Comparison of ENCODE assay signal across 9 mouse cellular contexts in genomic region chr12:51830671-51831070, GRCm38 (mm10). TPM values are rescaled to one million over a fixed set of nuclear protein-coding genes. Genes with fewer than 3 reads are reported as not detected.
DNase-seq lines count a peak whose midpoint lies in the region; ATAC-seq and TF ChIP-seq lines count a peak whose summit lies in the region.
"Had no signal": no experiment of that assay in that cellular context is flagged by ENCODE, and none has a peak within 500 bp of the region (broad histone marks: within the 10 kb centered on the region; RNA-seq: fewer than 3 reads in every experiment).

No protein-coding gene starts in this region.

- H3K4me3 ChIP-seq in kidney, adult 2 months (ENCODE audit: insufficient read depth, low read depth, low read length): no peak overlapping the region; the same call in 1 of the 2 replicates
- peak overlapping the region; percentile 25; the same call in 1 of the 2 replicates for H3K4me3 ChIP-seq in ES-Bruce4 (ENCODE audit: low read depth, low read length)
- H3K4me3 ChIP-seq in forebrain, embryonic 13.5 days: peak overlapping the region; percentile 96; the same call in 1 of the 2 replicates
- peak overlapping the region; percentile 84 to 99 for H3K4me3 ChIP-seq in liver, embryonic 14.5 days (ENCODE audit: insufficient read depth in 1 of 2, low read depth in 2 of 2, low read length in 2 of 2)

- H3K27me3 ChIP-seq in kidney, adult 2 months (replicated peaks; ENCODE audit: control insufficient read depth, insufficient read depth, low read length): no peaks in the 10 kb centered on the region
- H3K27me3 ChIP-seq in ES-Bruce4 (ENCODE audit: control insufficient read depth, insufficient read depth, low read length, poor library complexity, severe bottlenecking): no peaks in the 10 kb centered on the region
- H3K27me3 ChIP-seq in forebrain, embryonic 13.5 days: no peaks in the 10 kb centered on the region
- H3K27me3 ChIP-seq in liver, embryonic 14.5 days (ENCODE audit: control insufficient read depth, insufficient read depth, low read length): no peaks in the 10 kb centered on the region

- H3K4me1 ChIP-seq in kidney, adult 2 months (ENCODE audit: control insufficient read depth, insufficient read depth, low read length): peaks cover 11% of the 10 kb centered on the region; the same call in 1 of the 2 replicates
- no peaks in the 10 kb centered on the region for H3K4me1 ChIP-seq in ES-Bruce4 (ENCODE audit: control insufficient read depth, insufficient read depth, low read length)
- H3K4me1 ChIP-seq in forebrain, embryonic 13.5 days: peaks cover 23% of the 10 kb centered on the region
- H3K4me1 ChIP-seq in liver, embryonic 14.5 days (replicated peaks; ENCODE audit: control insufficient read depth in 2 of 2, insufficient read depth in 2 of 2, low read length in 1 of 2): peaks cover 19 to 22% of the 10 kb centered on the region in 2 experiments

- no peak for TF ChIP-seq EP300 in ES-Bruce4 (IDR thresholded peaks at IDR 0.05; ENCODE audit: insufficient read depth, low read depth, low read length)
- TF ChIP-seq EP300 in liver, embryonic 14.5 days (IDR thresholded peaks at IDR 0.05; ENCODE audit: low read depth): no peak

- H3K4me2 ChIP-seq in forebrain, embryonic 13.5 days: peak overlapping the region; percentile 70
- H3K4me2 ChIP-seq in liver, embryonic 14.5 days (ENCODE audit: low read depth): peak overlapping the region; percentile 95

- peak overlapping the region; percentile 97 for H3K9ac ChIP-seq in ES-Bruce4 (ENCODE audit: low read depth, poor library complexity, severe bottlenecking)
- H3K9ac ChIP-seq in forebrain, embryonic 13.5 days: no peak overlapping the region
- peak overlapping the region; percentile 100 for H3K9ac ChIP-seq in liver, embryonic 14.5 days (replicated peaks)

- no peak for ATAC-seq in forebrain, embryonic 13.5 days
- no peak for ATAC-seq in liver, embryonic 14.5 days (ENCODE audit: insufficient read depth)
- ATAC-seq in megakaryocyte progenitor cell, adult 5-6 weeks (replicated peaks; ENCODE audit: poor library complexity): no peak

- peak; percentile 31 for DNase-seq in kidney, adult 2 months
- no peak for DNase-seq in kidney, postnatal 10 days
- DNase-seq in liver, embryonic 14.5 days (ENCODE audit: low read depth in 3 of 3, low spot score in 3 of 3): no peak
- no peak for DNase-seq in spleen, adult 18-20 months
- no peak for DNase-seq in left cerebral cortex, postnatal 25 days (ENCODE audit: low spot score in 2 of 2)
- DNase-seq: layer of hippocampus, postnatal 36 days had no signal

- 73% methylated on average over 1 of the region's 1 CpGs for WGBS in kidney, adult 2 months
- 83% methylated on average over 1 of the region's 1 CpGs for WGBS in forebrain, embryonic 13.5 days
- WGBS in liver, embryonic 14.5 days (ENCODE audit: insufficient replicate concordance): 58% methylated on average over 1 of the region's 1 CpGs

- H3K27ac ChIP-seq in kidney, adult 2 months (ENCODE audit: insufficient read depth, low read depth, low read length): 0 out of 2 replicates have a peak overlapping the region, but pooled peaks have one; percentile 71
- peak overlapping the region; percentile 85 for H3K27ac ChIP-seq in ES-Bruce4 (ENCODE audit: insufficient read depth, low read length)
- H3K27ac ChIP-seq in forebrain, embryonic 13.5 days: no peak overlapping the region
- peak overlapping the region; percentile 94 for H3K27ac ChIP-seq in liver, embryonic 14.5 days

- no peak for TF ChIP-seq POLR2A in kidney, adult 2 months (IDR thresholded peaks at IDR 0.05; ENCODE audit: low read depth, low read length)
- no peak for TF ChIP-seq POLR2A in ES-Bruce4 (IDR thresholded peaks at IDR 0.05; ENCODE audit: insufficient read depth, low read length)

- intact Hi-C loops in left cerebral cortex, postnatal 25 days (cut with DNase I): no loop called here

- TF ChIP-seq CTCF in kidney, adult 2 months (conservative IDR thresholded peaks at IDR 0.05; ENCODE audit: insufficient read depth, insufficient read length, low read depth, low read length): no peak
- TF ChIP-seq CTCF in ES-Bruce4 (IDR thresholded peaks at IDR 0.05; ENCODE audit: low read depth, low read length): no peak
- no peak for TF ChIP-seq CTCF in liver, embryonic 14.5 days (IDR thresholded peaks at IDR 0.05; ENCODE audit: low read depth)

- no peaks in the 10 kb centered on the region for H3K9me3 ChIP-seq in ES-Bruce4 (replicated peaks; ENCODE audit: control insufficient read depth, insufficient read depth, low read length, poor library complexity, severe bottlenecking)
- H3K9me3 ChIP-seq in forebrain, embryonic 13.5 days (replicated peaks): no peaks in the 10 kb centered on the region
- no peaks in the 10 kb centered on the region for H3K9me3 ChIP-seq in liver, embryonic 14.5 days (ENCODE audit: control insufficient read depth, low read length)

- H3K36me3 ChIP-seq in kidney, adult 2 months (ENCODE audit: control insufficient read depth, insufficient read depth, low read length): no peaks in the 10 kb centered on the region; the same call in 1 of the 2 replicates
- peaks cover 6% of the 10 kb centered on the region; the same call in 1 of the 2 replicates for H3K36me3 ChIP-seq in ES-Bruce4 (ENCODE audit: control insufficient read depth, insufficient read depth, low read length, poor library complexity, severe bottlenecking)
- peaks cover 3% of the 10 kb centered on the region; the same call in 1 of the 2 replicates for H3K36me3 ChIP-seq in forebrain, embryonic 13.5 days (ENCODE audit: poor library complexity, severe bottlenecking)
- H3K36me3 ChIP-seq in liver, embryonic 14.5 days (replicated peaks; ENCODE audit: control insufficient read depth, insufficient read depth, low read depth): peaks cover 12% of the 10 kb centered on the region

RNA-seq across cellular contexts. Expression of gene Hectd1, which starts 1.3 kb away (rescaled TPM):
- polyA plus RNA-seq in kidney, adult 2 months (2012; rRNA removed): 18.2 and 20.6 TPM in 2 replicates
- 93.8 and 96.9 TPM in 2 replicates for polyA plus RNA-seq in ES-Bruce4 (2011; ENCODE audit: insufficient read depth, insufficient read length, low read depth, missing spikeins)
- polyA plus RNA-seq in forebrain, embryonic 13.5 days (2015; fragmentation: Nextera tagmentation; extraction: Ambion mirVana): 38.6 and 39.1 TPM in 2 replicates
- 17.9 and 22.3 TPM in 2 replicates for polyA plus RNA-seq in liver, embryonic 14.5 days (2012; rRNA removed)
- 22.1 and 25.2 TPM in 2 replicates for polyA plus RNA-seq in liver, embryonic 14.5 days (2014; fragmentation: Nextera tagmentation; extraction: Ambion mirVana)
- 50.5 and 58.2 TPM in 2 replicates for total RNA-seq in megakaryocyte progenitor cell, adult 5-6 weeks (2015)
- 83.8 and 108 TPM in 2 replicates for total RNA-seq in megakaryocyte progenitor cell, adult 5-6 weeks (2017)
- total RNA-seq in left cerebral cortex, postnatal 25 days (2021): 10 to 100 TPM; 83.3 to 86.5 TPM
